Mouse (Mus musculus) ES-E14 (cell line): ENCODE measurements around the gene Hba-a2.

Experiments used
- CHD2 ChIP-seq: IDR thresholded peaks from 2 replicates; pipeline ENCODE4 v1.6.1; 2014; ENCODE audit warnings: mild to moderate bottlenecking, low read depth, low read length, inconsistent platforms
- ZC3H11A ChIP-seq: IDR thresholded peaks from 2 replicates; pipeline ENCODE4 v1.6.1; 2012; ENCODE audit warnings: low read depth, mild to moderate bottlenecking, inconsistent platforms, low read length, borderline replicate concordance

DNA sequence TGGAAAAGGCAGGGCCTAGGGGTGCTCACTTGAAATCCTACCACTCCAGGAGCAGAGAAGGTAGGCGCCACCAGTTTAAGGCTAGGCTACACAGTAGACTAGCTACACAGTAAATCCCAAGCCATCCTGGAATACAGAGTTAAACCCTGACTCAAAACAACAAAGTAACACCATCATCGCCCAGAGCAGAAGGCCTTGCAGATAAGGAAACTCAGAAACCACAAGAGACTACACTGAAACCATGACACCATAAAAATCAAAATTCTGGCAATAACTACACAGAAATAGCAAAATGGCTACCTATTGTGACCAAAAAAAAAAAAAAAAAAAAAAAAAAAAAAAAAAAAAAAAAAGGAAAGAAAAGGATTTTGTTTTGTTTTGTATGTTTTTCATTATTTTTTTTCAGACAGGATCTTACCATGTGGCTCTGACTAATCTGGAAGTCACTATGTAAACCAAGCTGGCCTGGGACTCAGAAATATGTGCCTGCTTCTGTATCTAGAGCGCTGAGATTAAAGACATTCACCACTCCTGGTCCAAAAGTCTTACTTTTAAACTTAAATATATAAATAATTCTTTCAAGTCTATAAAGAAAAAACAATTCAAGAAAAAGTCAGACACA lies 31.1 kb upstream of the Hba-a2 start:
- no peak for TF ChIP-seq CHD2
- no peak for TF ChIP-seq ZC3H11A
